Mouse (Mus musculus): ENCODE results near the gene Them7. TPM values are rescaled to one million over a fixed set of nuclear protein-coding genes. Genes with fewer than 3 reads are reported as not detected.

Them7 gene
- polyA plus RNA-seq, 1 experiment from 2014 or later = 0.13 TPM

- no peak overlapping the region for H3K27ac ChIP-seq (ENCODE audit: low read length)
- no peaks in the 10 kb centered on the region for H3K4me1 ChIP-seq (replicated peaks; ENCODE audit: control insufficient read depth, insufficient read depth, low read length)
- ATAC-seq (ENCODE audit: low read depth) = no peak
- no peak overlapping the region for H3K9ac ChIP-seq (ENCODE audit: low read length)
- H3K4me2 ChIP-seq (ENCODE audit: low read depth, low read length) = no peak overlapping the region
- H3K9me3 ChIP-seq (ENCODE audit: control insufficient read depth, low read length) = no peaks in the 10 kb centered on the region
- peaks cover 3% of the 10 kb centered on the region; the same call in 1 of the 2 replicates for H3K27me3 ChIP-seq (ENCODE audit: control insufficient read depth, insufficient read depth, low read depth, low read length)
- no peak overlapping the region for H3K4me3 ChIP-seq (ENCODE audit: low read length)
- H3K36me3 ChIP-seq (ENCODE audit: control insufficient read depth, insufficient read depth, low read length) = no peaks in the 10 kb centered on the region
- 87% methylated on average over 6 of the region's 6 CpGs for WGBS
Measured at GRCm38 (mm10) chr2:105372156-105372555, 148.0 kb downstream of the Them7 start.

GRCm38 (mm10) chr2:105372727-105373126, 148.6 kb downstream of the Them7 start:
- Histone ChIP-seq H3K9ac (ENCODE audit: low read length) (no peak overlapping the region), H3K4me3 (ENCODE audit: low read length) (no peak overlapping the region), H3K36me3 (ENCODE audit: control insufficient read depth, insufficient read depth, low read length) (no peaks in the 10 kb centered on the region), H3K4me2 (ENCODE audit: low read depth, low read length) (no peak overlapping the region), H3K9me3 (ENCODE audit: control insufficient read depth, low read length) (no peaks in the 10 kb centered on the region), H3K27ac (ENCODE audit: low read length) (no peak overlapping the region), H3K4me1 (replicated peaks; ENCODE audit: control insufficient read depth, insufficient read depth, low read length) (no peaks in the 10 kb centered on the region), H3K27me3 (ENCODE audit: control insufficient read depth, insufficient read depth, low read depth, low read length) (peaks cover 3% of the 10 kb centered on the region; the same call in 1 of the 2 replicates)
- ATAC-seq (ENCODE audit: low read depth) = no peak
- 75% methylated on average over 5 of the region's 5 CpGs for WGBS

GRCm38 (mm10) chr2:105373658-105374057, 149.5 kb downstream of the Them7 start:
- 81% methylated on average over 11 of the region's 11 CpGs for WGBS
- no peaks in the 10 kb centered on the region for H3K4me1 ChIP-seq (replicated peaks; ENCODE audit: control insufficient read depth, insufficient read depth, low read length)
- H3K4me3 ChIP-seq (ENCODE audit: low read length) = no peak overlapping the region
- H3K9me3 ChIP-seq (ENCODE audit: control insufficient read depth, low read length) = no peaks in the 10 kb centered on the region
- no peak overlapping the region for H3K9ac ChIP-seq (ENCODE audit: low read length)
- no peak overlapping the region for H3K27ac ChIP-seq (ENCODE audit: low read length)
- H3K36me3 ChIP-seq (ENCODE audit: control insufficient read depth, insufficient read depth, low read length) = no peaks in the 10 kb centered on the region
- H3K27me3 ChIP-seq (ENCODE audit: control insufficient read depth, insufficient read depth, low read depth, low read length) = peaks cover 3% of the 10 kb centered on the region; the same call in 1 of the 2 replicates
- ATAC-seq (ENCODE audit: low read depth) = no peak
- H3K4me2 ChIP-seq (ENCODE audit: low read depth, low read length) = no peak overlapping the region

- H3K4me1 ChIP-seq (replicated peaks; ENCODE audit: control insufficient read depth, insufficient read depth, low read length) = no peaks in the 10 kb centered on the region
- peaks cover 3% of the 10 kb centered on the region; the same call in 1 of the 2 replicates for H3K27me3 ChIP-seq (ENCODE audit: control insufficient read depth, insufficient read depth, low read depth, low read length)
- no peak overlapping the region for H3K9ac ChIP-seq (ENCODE audit: low read length)
- no peaks in the 10 kb centered on the region for H3K36me3 ChIP-seq (ENCODE audit: control insufficient read depth, insufficient read depth, low read length)
- no peaks in the 10 kb centered on the region for H3K9me3 ChIP-seq (ENCODE audit: control insufficient read depth, low read length)
- no peak for ATAC-seq (ENCODE audit: low read depth)
- WGBS = 83% methylated on average over 7 of the region's 7 CpGs
- no peak overlapping the region for H3K27ac ChIP-seq (ENCODE audit: low read length)
- H3K4me3 ChIP-seq (ENCODE audit: low read length) = no peak overlapping the region
- no peak overlapping the region for H3K4me2 ChIP-seq (ENCODE audit: low read depth, low read length)
Measured at GRCm38 (mm10) chr2:105375261-105375660, 151.1 kb downstream of the Them7 start.

- H3K9me3 ChIP-seq (ENCODE audit: control insufficient read depth, low read length) = no peaks in the 10 kb centered on the region
- no peak overlapping the region for H3K4me3 ChIP-seq (ENCODE audit: low read length)
- ATAC-seq (ENCODE audit: low read depth) = no peak
- H3K9ac ChIP-seq (ENCODE audit: low read length) = no peak overlapping the region
- H3K4me2 ChIP-seq (ENCODE audit: low read depth, low read length) = no peak overlapping the region
- no peaks in the 10 kb centered on the region for H3K36me3 ChIP-seq (ENCODE audit: control insufficient read depth, insufficient read depth, low read length)
- no peak overlapping the region for H3K27ac ChIP-seq (ENCODE audit: low read length)
- WGBS = 70% methylated on average over 4 of the region's 4 CpGs
- no peaks in the 10 kb centered on the region for H3K4me1 ChIP-seq (replicated peaks; ENCODE audit: control insufficient read depth, insufficient read depth, low read length)
- H3K27me3 ChIP-seq (ENCODE audit: control insufficient read depth, insufficient read depth, low read depth, low read length) = peaks cover 1% of the 10 kb centered on the region; the same call in 1 of the 2 replicates
Measured at GRCm38 (mm10) chr2:105375705-105376104, 151.6 kb downstream of the Them7 start.

- 0 out of 2 replicates have a peak, but pooled peaks cover 3% of the 10 kb centered on the region for H3K36me3 ChIP-seq (ENCODE audit: control insufficient read depth, insufficient read depth, low read length)
- WGBS = 74% methylated on average over 1 of the region's 1 CpGs
- no peak overlapping the region for H3K4me2 ChIP-seq (ENCODE audit: low read depth, low read length)
- no peak overlapping the region for H3K27ac ChIP-seq (ENCODE audit: low read length)
- ATAC-seq (ENCODE audit: low read depth) = no peak
- H3K4me3 ChIP-seq (ENCODE audit: low read length) = no peak overlapping the region
- no peaks in the 10 kb centered on the region for H3K9me3 ChIP-seq (ENCODE audit: control insufficient read depth, low read length)
- no peaks in the 10 kb centered on the region for H3K27me3 ChIP-seq (ENCODE audit: control insufficient read depth, insufficient read depth, low read depth, low read length)
- no peaks in the 10 kb centered on the region for H3K4me1 ChIP-seq (replicated peaks; ENCODE audit: control insufficient read depth, insufficient read depth, low read length)
- no peak overlapping the region for H3K9ac ChIP-seq (ENCODE audit: low read length)
Measured at GRCm38 (mm10) chr2:105379682-105380081, 155.6 kb downstream of the Them7 start.

- peaks cover 8% of the 10 kb centered on the region; the same call in 1 of the 2 replicates for H3K36me3 ChIP-seq (ENCODE audit: control insufficient read depth, insufficient read depth, low read length)
- H3K4me2 ChIP-seq (ENCODE audit: low read depth, low read length) = no peak overlapping the region
- H3K9me3 ChIP-seq (ENCODE audit: control insufficient read depth, low read length) = no peaks in the 10 kb centered on the region
- no peak overlapping the region for H3K9ac ChIP-seq (ENCODE audit: low read length)
- no peak for ATAC-seq (ENCODE audit: low read depth)
- H3K27me3 ChIP-seq (ENCODE audit: control insufficient read depth, insufficient read depth, low read depth, low read length) = no peaks in the 10 kb centered on the region
- H3K4me1 ChIP-seq (replicated peaks; ENCODE audit: control insufficient read depth, insufficient read depth, low read length) = no peaks in the 10 kb centered on the region
- no peak overlapping the region for H3K4me3 ChIP-seq (ENCODE audit: low read length)
- no peak overlapping the region for H3K27ac ChIP-seq (ENCODE audit: low read length)
- WGBS = 83% methylated on average over 3 of the region's 3 CpGs
Measured at GRCm38 (mm10) chr2:105380757-105381319, 156.7 kb downstream of the Them7 start.

- no peak for ATAC-seq (ENCODE audit: low read depth)
- H3K27me3 ChIP-seq (ENCODE audit: control insufficient read depth, insufficient read depth, low read depth, low read length) = no peaks in the 10 kb centered on the region
- peaks cover 20% of the 10 kb centered on the region for H3K36me3 ChIP-seq (ENCODE audit: control insufficient read depth, insufficient read depth, low read length)
- 80% methylated on average over 8 of the region's 8 CpGs for WGBS
- no peaks in the 10 kb centered on the region for H3K4me1 ChIP-seq (replicated peaks; ENCODE audit: control insufficient read depth, insufficient read depth, low read length)
- H3K27ac ChIP-seq (ENCODE audit: low read length) = no peak overlapping the region
- H3K4me3 ChIP-seq (ENCODE audit: low read length) = no peak overlapping the region
- H3K9ac ChIP-seq (ENCODE audit: low read length) = no peak overlapping the region
- H3K9me3 ChIP-seq (ENCODE audit: control insufficient read depth, low read length) = no peaks in the 10 kb centered on the region
- H3K4me2 ChIP-seq (ENCODE audit: low read depth, low read length) = no peak overlapping the region
Measured at GRCm38 (mm10) chr2:105383063-105383462, 158.9 kb downstream of the Them7 start.

- H3K4me1 ChIP-seq (replicated peaks; ENCODE audit: control insufficient read depth, insufficient read depth, low read length) = no peaks in the 10 kb centered on the region
- ATAC-seq (ENCODE audit: low read depth) = no peak
- no peak overlapping the region for H3K27ac ChIP-seq (ENCODE audit: low read length)
- H3K27me3 ChIP-seq (ENCODE audit: control insufficient read depth, insufficient read depth, low read depth, low read length) = no peaks in the 10 kb centered on the region
- H3K4me2 ChIP-seq (ENCODE audit: low read depth, low read length) = no peak overlapping the region
- 65% methylated on average over 3 of the region's 3 CpGs for WGBS
- no peak overlapping the region for H3K4me3 ChIP-seq (ENCODE audit: low read length)
- H3K36me3 ChIP-seq (ENCODE audit: control insufficient read depth, insufficient read depth, low read length) = peaks cover 27% of the 10 kb centered on the region
- H3K9ac ChIP-seq (ENCODE audit: low read length) = no peak overlapping the region
- no peaks in the 10 kb centered on the region for H3K9me3 ChIP-seq (ENCODE audit: control insufficient read depth, low read length)
Measured at GRCm38 (mm10) chr2:105384998-105385397, 160.9 kb downstream of the Them7 start.

- Histone ChIP-seq H3K9me3 (ENCODE audit: control insufficient read depth, low read length) (no peaks in the 10 kb centered on the region), H3K4me3 (ENCODE audit: low read length) (no peak overlapping the region), H3K27ac (ENCODE audit: low read length) (no peak overlapping the region), H3K4me1 (replicated peaks; ENCODE audit: control insufficient read depth, insufficient read depth, low read length) (no peaks in the 10 kb centered on the region), H3K27me3 (ENCODE audit: control insufficient read depth, insufficient read depth, low read depth, low read length) (no peaks in the 10 kb centered on the region), H3K4me2 (ENCODE audit: low read depth, low read length) (no peak overlapping the region), H3K9ac (ENCODE audit: low read length) (no peak overlapping the region), H3K36me3 (ENCODE audit: control insufficient read depth, insufficient read depth, low read length) (peaks cover 27% of the 10 kb centered on the region)
- 80% methylated on average over 4 of the region's 4 CpGs for WGBS
- ATAC-seq (ENCODE audit: low read depth) = no peak
Measured at GRCm38 (mm10) chr2:105386418-105386817, 162.3 kb downstream of the Them7 start.
